Mouse (Mus musculus) kidney, embryonic 14.5 days (tissue): ENCODE results near the gene Myocos. TPM values are rescaled to one million over a fixed set of nuclear protein-coding genes. Genes with fewer than 3 reads are reported as not detected.

Experiments
- ATAC-seq: fragments of 200-750 bp; cut with Nextera tagmentation; 2 replicates; pipeline ENCODE4 v1.8.0; 2017; ENCODE audit warnings: moderate number of reproducible peaks, mild to moderate bottlenecking, moderate TSS enrichment, moderate library complexity; ENCODE audit not compliant: low FRiP score, low TSS enrichment
- H3K27ac ChIP-seq: fragments of 300-500 bp; sonication (generic); 2 replicates; pipeline ENCODE4 v1.5.1; 2014; ENCODE audit warnings: low read depth, mild to moderate bottlenecking, low read length, moderate library complexity, mixed read lengths
- H3K27me3 ChIP-seq: fragments of 300-500 bp; sonication (generic); 2 replicates; pipeline ENCODE4 v1.6.1; 2014; ENCODE audit warnings: mild to moderate bottlenecking, low read length; ENCODE audit not compliant: control insufficient read depth, insufficient read depth
- H3K36me3 ChIP-seq: fragments of 300-500 bp; sonication (generic); 2 replicates; pipeline ENCODE4 v1.6.1; 2014; ENCODE audit warnings: low read length, mixed read lengths; ENCODE audit not compliant: control insufficient read depth, insufficient read depth
- H3K4me1 ChIP-seq: fragments of 300-500 bp; sonication (generic); 2 replicates; pipeline ENCODE4 v1.6.1; 2014; ENCODE audit warnings: low read length, mixed read lengths; ENCODE audit not compliant: control insufficient read depth, insufficient read depth
- H3K4me2 ChIP-seq: fragments of 300-500 bp; sonication (generic); replicated peaks from 2 replicates; pipeline ENCODE4 v1.6.1; 2014; ENCODE audit warnings: low read depth, mild to moderate bottlenecking, low read length
- H3K4me3 ChIP-seq: fragments of 300-500 bp; sonication (generic); 2 replicates; pipeline ENCODE4 v1.5.1; 2014; ENCODE audit warnings: mild to moderate bottlenecking, low read length
- H3K9ac ChIP-seq: fragments of 300-500 bp; sonication (generic); 2 replicates; pipeline ENCODE4 v1.6.1; 2014; ENCODE audit warnings: low read depth, mild to moderate bottlenecking, low read length, moderate library complexity
- H3K9me3 ChIP-seq: fragments of 300-500 bp; sonication (generic); 2 replicates; pipeline ENCODE4 v1.6.1; 2016; ENCODE audit warnings: low read length; ENCODE audit not compliant: control insufficient read depth
- WGBS: fragments of 180-500 bp; shearing (Covaris S2); extraction: QIAGEN DNeasy Blood & Tissue Kit; methylation state at CpG from one replicate; pipeline ENCODE4 v1.1.7; 2014; 5-methylcytosine and 5-hydroxymethylcytosine counted together
- polyA plus RNA-seq: library from polyadenylated mRNA; unstranded; fragments of >200 nt; fragmentation: Nextera tagmentation; extraction: Ambion mirVana; gene quantifications from 2 replicates; pipeline ENCODE4 v1.2.1, GENCODE M21; 2014

Myocos gene
- not detected in 2 replicates for polyA plus RNA-seq

- H3K27me3 ChIP-seq = no peaks in the 10 kb centered on the region
- no peak within 1 kb of the TSS for H3K4me3 ChIP-seq
- H3K36me3 ChIP-seq = no peaks in the 10 kb centered on the region
- no peak within 1 kb of the TSS for H3K4me2 ChIP-seq
- H3K27ac ChIP-seq = no peak within 1 kb of the TSS
- ATAC-seq = no peak
- H3K9me3 ChIP-seq = no peaks in the 10 kb centered on the region
- WGBS = 89% methylated on average over 7 of the region's 7 CpGs
- no peaks in the 10 kb centered on the region for H3K4me1 ChIP-seq
- no peak within 1 kb of the TSS for H3K9ac ChIP-seq
Observed at GRCm38 (mm10) chr1:162658119-162658518, at the start of gene Myocos. Myocos (minus strand) TSS chr1:162658219.

- no peak for ATAC-seq
- Histone ChIP-seq H3K9me3 (no peaks in the 10 kb centered on the region), H3K27ac (no peak overlapping the region), H3K4me1 (no peaks in the 10 kb centered on the region), H3K4me2 (no peak overlapping the region), H3K36me3 (peaks cover 84% of the 10 kb centered on the region), H3K9ac (no peak overlapping the region), H3K27me3 (no peaks in the 10 kb centered on the region), H3K4me3 (no peak overlapping the region)
- 41% methylated on average over 8 of the region's 8 CpGs for WGBS
Observed at GRCm38 (mm10) chr1:162700389-162701066, 42.5 kb upstream of the Myocos start.

GRCm38 (mm10) chr1:162697866-162698265 lies 39.8 kb upstream of the Myocos start:
- H3K9ac ChIP-seq = no peak overlapping the region
- H3K4me2 ChIP-seq = no peak overlapping the region
- 94% methylated on average over 6 of the region's 6 CpGs for WGBS
- ATAC-seq = no peak
- H3K27ac ChIP-seq = no peak overlapping the region
- peaks cover 87% of the 10 kb centered on the region for H3K36me3 ChIP-seq
- no peaks in the 10 kb centered on the region for H3K9me3 ChIP-seq
- H3K27me3 ChIP-seq = no peaks in the 10 kb centered on the region
- no peaks in the 10 kb centered on the region for H3K4me1 ChIP-seq
- H3K4me3 ChIP-seq = no peak overlapping the region

- Histone ChIP-seq H3K9me3 (no peaks in the 10 kb centered on the region), H3K4me3 (no peak overlapping the region), H3K27ac (no peak overlapping the region), H3K4me2 (no peak overlapping the region), H3K4me1 (no peaks in the 10 kb centered on the region), H3K36me3 (peaks cover 90% of the 10 kb centered on the region), H3K9ac (no peak overlapping the region), H3K27me3 (no peaks in the 10 kb centered on the region)
- ATAC-seq = no peak
- WGBS = 87% methylated on average over 2 of the region's 2 CpGs
Observed at GRCm38 (mm10) chr1:162693721-162694120, 35.7 kb upstream of the Myocos start.

- no peaks in the 10 kb centered on the region for H3K9me3 ChIP-seq
- no peaks in the 10 kb centered on the region for H3K27me3 ChIP-seq
- peak overlapping the region; percentile 63 for H3K4me2 ChIP-seq
- H3K4me3 ChIP-seq = peak overlapping the region; percentile 33
- peaks cover 4% of the 10 kb centered on the region; the same call in 1 of the 2 replicates for H3K4me1 ChIP-seq
- H3K36me3 ChIP-seq = peaks cover 7% of the 10 kb centered on the region; the same call in 1 of the 2 replicates
- peak; percentile 92 for ATAC-seq
- 4% methylated on average over 11 of the region's 11 CpGs for WGBS
- peak overlapping the region; percentile 52 for H3K9ac ChIP-seq
- H3K27ac ChIP-seq = no peak overlapping the region
Observed at GRCm38 (mm10) chr1:162665486-162666174, 7.6 kb upstream of the Myocos start.

GRCm38 (mm10) chr1:162664826-162665475 lies 6.9 kb upstream of the Myocos start:
- no peak overlapping the region for H3K27ac ChIP-seq
- H3K27me3 ChIP-seq = no peaks in the 10 kb centered on the region
- peak overlapping the region; percentile 52 for H3K9ac ChIP-seq
- H3K36me3 ChIP-seq = peaks cover 2% of the 10 kb centered on the region; the same call in 1 of the 2 replicates
- H3K4me1 ChIP-seq = peaks cover 4% of the 10 kb centered on the region; the same call in 1 of the 2 replicates
- ATAC-seq = peak; percentile 97
- 12% methylated on average over 10 of the region's 10 CpGs for WGBS
- H3K9me3 ChIP-seq = no peaks in the 10 kb centered on the region
- H3K4me2 ChIP-seq = peak overlapping the region; percentile 63
- H3K4me3 ChIP-seq = peak overlapping the region; percentile 33; the same call in 1 of the 2 replicates

- no peak overlapping the region for H3K9ac ChIP-seq
- no peaks in the 10 kb centered on the region for H3K27me3 ChIP-seq
- H3K4me2 ChIP-seq = no peak overlapping the region
- H3K4me3 ChIP-seq = no peak overlapping the region
- ATAC-seq = no peak
- 82% methylated on average over 11 of the region's 11 CpGs for WGBS
- no peak overlapping the region for H3K27ac ChIP-seq
- no peaks in the 10 kb centered on the region for H3K9me3 ChIP-seq
- H3K36me3 ChIP-seq = no peaks in the 10 kb centered on the region
- no peaks in the 10 kb centered on the region for H3K4me1 ChIP-seq
Observed at GRCm38 (mm10) chr1:162660276-162660860, 2.3 kb upstream of the Myocos start.

GRCm38 (mm10) chr1:162648416-162648815 lies 9.6 kb downstream of the Myocos start:
- no peak for ATAC-seq
- Histone ChIP-seq H3K27me3 (no peaks in the 10 kb centered on the region), H3K4me2 (no peak overlapping the region), H3K4me1 (no peaks in the 10 kb centered on the region), H3K9me3 (no peaks in the 10 kb centered on the region), H3K9ac (no peak overlapping the region), H3K27ac (no peak overlapping the region), H3K36me3 (no peaks in the 10 kb centered on the region), H3K4me3 (no peak overlapping the region)
- 94% methylated on average over 14 of the region's 14 CpGs for WGBS
